Mouse (Mus musculus) forebrain, embryonic 11.5 days (tissue): ENCODE measurements at regions not wholly inside any gene's neighbourhood (a gene's known extent, or its start where the extent isn't known, plus 50 kb on each side); places are given as distances from the start of the nearest gene placed in this dataset.

Experiments used
- ATAC-seq: fragments of 200-750 bp; cut with Nextera tagmentation; replicated peaks from 2 replicates; pipeline ENCODE4 v1.8.0; 2017; ENCODE audit warnings: moderate TSS enrichment; ENCODE audit not compliant: low FRiP score
- DNase-seq: peaks from one replicate; pipeline ENCODE4 v3.0.0-alpha.2; 2017; ENCODE audit warnings: low spot score
- H3K27ac ChIP-seq: fragments of 300-500 bp; sonication (generic); 2 replicates; pipeline ENCODE4 v1.5.1; 2014; ENCODE audit warnings: low read depth, low read length
- H3K27me3 ChIP-seq: fragments of 300-500 bp; sonication (generic); 2 replicates; pipeline ENCODE4 v1.6.1; 2014; ENCODE audit warnings: mild to moderate bottlenecking, low read length, mixed read lengths; ENCODE audit not compliant: control insufficient read depth, insufficient read depth
- H3K36me3 ChIP-seq: fragments of 300-500 bp; sonication (generic); 2 replicates; pipeline ENCODE4 v1.6.1; 2014; ENCODE audit warnings: mild to moderate bottlenecking, low read length, moderate library complexity, mixed read lengths; ENCODE audit not compliant: control insufficient read depth, insufficient read depth
- H3K4me1 ChIP-seq: fragments of 300-500 bp; sonication (generic); replicated peaks from 2 replicates; pipeline ENCODE4 v1.6.1; 2014; ENCODE audit warnings: low read length, mixed read lengths; ENCODE audit not compliant: control insufficient read depth, insufficient read depth
- H3K4me2 ChIP-seq: fragments of 300-500 bp; sonication (generic); 2 replicates; pipeline ENCODE4 v1.6.1; 2014; ENCODE audit warnings: low read depth, mild to moderate bottlenecking, low read length, moderate library complexity, mixed read lengths; ENCODE audit not compliant: severe bottlenecking
- H3K4me3 ChIP-seq: fragments of 300-500 bp; sonication (generic); 2 replicates; pipeline ENCODE4 v1.5.1; 2014; ENCODE audit warnings: low read depth, low read length
- H3K9ac ChIP-seq: fragments of 300-500 bp; sonication (generic); 2 replicates; pipeline ENCODE4 v1.6.1; 2014; ENCODE audit warnings: low read length
- H3K9me3 ChIP-seq: fragments of 300-500 bp; sonication (generic); 2 replicates; pipeline ENCODE4 v1.6.1; 2016; ENCODE audit warnings: low read length, mixed read lengths; ENCODE audit not compliant: control insufficient read depth
- WGBS: fragments of 180-500 bp; shearing (Covaris S2); extraction: QIAGEN DNeasy Blood & Tissue Kit; methylation state at CpG from one replicate; pipeline ENCODE4 v1.1.7; 2014; 5-methylcytosine and 5-hydroxymethylcytosine counted together

GRCm38 (mm10) chr12:12882931-12883553, 58.7 kb downstream of the Mycn start:
- no peak overlapping the region for H3K4me3 ChIP-seq
- no peaks in the 10 kb centered on the region for H3K9me3 ChIP-seq
- no peaks in the 10 kb centered on the region for H3K4me1 ChIP-seq
- H3K27me3 ChIP-seq, result no peaks in the 10 kb centered on the region
- DNase-seq (peak; percentile 29), ATAC-seq (no peak)
- no peak overlapping the region for H3K9ac ChIP-seq
- no peak overlapping the region for H3K4me2 ChIP-seq
- 87% methylated on average over 5 of the region's 5 CpGs for WGBS
- no peaks in the 10 kb centered on the region for H3K36me3 ChIP-seq
- H3K27ac ChIP-seq, result no peak overlapping the region

- no peak overlapping the region for H3K9ac ChIP-seq
- ATAC-seq, result peak; percentile 19
- H3K36me3 ChIP-seq, result no peaks in the 10 kb centered on the region
- H3K27me3 ChIP-seq, result no peaks in the 10 kb centered on the region
- peaks cover 3% of the 10 kb centered on the region; the same call in 1 of the 2 replicates for H3K4me1 ChIP-seq
- no peak overlapping the region for H3K4me2 ChIP-seq
- DNase-seq, result no peak
- H3K9me3 ChIP-seq, result no peaks in the 10 kb centered on the region
- no peak overlapping the region for H3K4me3 ChIP-seq
- 99% methylated on average over 2 of the region's 2 CpGs for WGBS
- H3K27ac ChIP-seq, result peak overlapping the region; percentile 61
Observed at GRCm38 (mm10) chr12:12878031-12878430, 63.7 kb downstream of the Mycn start.

GRCm38 (mm10) chr12:12877539-12877938, 64.2 kb downstream of the Mycn start:
- Histone ChIP-seq H3K9ac (no peak overlapping the region), H3K4me2 (no peak overlapping the region), H3K36me3 (no peaks in the 10 kb centered on the region), H3K27me3 (no peaks in the 10 kb centered on the region), H3K27ac (peak overlapping the region; percentile 61), H3K4me3 (no peak overlapping the region), H3K9me3 (no peaks in the 10 kb centered on the region), H3K4me1 (peaks cover 3% of the 10 kb centered on the region; the same call in 1 of the 2 replicates)
- peak; percentile 68 for DNase-seq
- 34% methylated on average over 5 of the region's 5 CpGs for WGBS
- peak; percentile 82 for ATAC-seq

GRCm38 (mm10) chr12:12875976-12876745, 65.6 kb downstream of the Mycn start:
- ATAC-seq, result peak; percentile 23; the same call in 1 of the 2 replicates
- no peak overlapping the region for H3K9ac ChIP-seq
- no peaks in the 10 kb centered on the region for H3K36me3 ChIP-seq
- H3K4me2 ChIP-seq, result no peak overlapping the region
- 61% methylated on average over 12 of the region's 12 CpGs for WGBS
- peaks cover 3% of the 10 kb centered on the region; the same call in 1 of the 2 replicates for H3K4me1 ChIP-seq
- no peaks in the 10 kb centered on the region for H3K27me3 ChIP-seq
- no peak for DNase-seq
- no peak overlapping the region for H3K4me3 ChIP-seq
- H3K27ac ChIP-seq, result 0 out of 2 replicates have a peak overlapping the region, but pooled peaks have one; percentile 14
- H3K9me3 ChIP-seq, result no peaks in the 10 kb centered on the region

- no peaks in the 10 kb centered on the region for H3K27me3 ChIP-seq
- H3K4me1 ChIP-seq, result peaks cover 3% of the 10 kb centered on the region; the same call in 1 of the 2 replicates
- H3K36me3 ChIP-seq, result no peaks in the 10 kb centered on the region
- no peak overlapping the region for H3K4me3 ChIP-seq
- ATAC-seq (no peak), DNase-seq (no peak)
- H3K27ac ChIP-seq, result no peak overlapping the region
- no peak overlapping the region for H3K9ac ChIP-seq
- H3K9me3 ChIP-seq, result no peaks in the 10 kb centered on the region
- WGBS, result 94% methylated on average over 11 of the region's 11 CpGs
- no peak overlapping the region for H3K4me2 ChIP-seq
Observed at GRCm38 (mm10) chr12:12873551-12873950, 68.2 kb downstream of the Mycn start.

- no peak for ATAC-seq
Observed at GRCm38 (mm10) chr12:12872974-12873373, 68.7 kb downstream of the Mycn start.

GRCm38 (mm10) chr12:12871272-12871671, 70.4 kb downstream of the Mycn start:
- Histone ChIP-seq H3K4me1 (0 out of 2 replicates have a peak, but pooled peaks cover 3% of the 10 kb centered on the region), H3K27me3 (no peaks in the 10 kb centered on the region), H3K4me3 (no peak overlapping the region), H3K27ac (no peak overlapping the region), H3K9me3 (no peaks in the 10 kb centered on the region), H3K4me2 (no peak overlapping the region), H3K9ac (no peak overlapping the region), H3K36me3 (no peaks in the 10 kb centered on the region)
- 60% methylated on average over 4 of the region's 4 CpGs for WGBS
- ATAC-seq, result no peak
- DNase-seq, result no peak

More at GRCm38 (mm10) chr12:12872974-12873373, 68.7 kb downstream of the Mycn start:
- Histone ChIP-seq H3K9me3 (no peaks in the 10 kb centered on the region), H3K27me3 (no peaks in the 10 kb centered on the region), H3K27ac (no peak overlapping the region), H3K36me3 (no peaks in the 10 kb centered on the region), H3K9ac (no peak overlapping the region), H3K4me1 (peaks cover 3% of the 10 kb centered on the region; the same call in 1 of the 2 replicates), H3K4me2 (no peak overlapping the region), H3K4me3 (no peak overlapping the region)
- no peak for DNase-seq
- WGBS, result 62% methylated on average over 4 of the region's 4 CpGs

- Histone ChIP-seq H3K4me1 (no peaks in the 10 kb centered on the region), H3K4me2 (no peak overlapping the region), H3K9me3 (no peaks in the 10 kb centered on the region), H3K27me3 (no peaks in the 10 kb centered on the region), H3K27ac (no peak overlapping the region), H3K36me3 (no peaks in the 10 kb centered on the region), H3K9ac (no peak overlapping the region), H3K4me3 (no peak overlapping the region)
- DNase-seq (peak; percentile 50), ATAC-seq (peak; percentile 55)
- WGBS, result 67% methylated on average over 10 of the region's 10 CpGs
Observed at GRCm38 (mm10) chr12:12866590-12866989, 75.1 kb downstream of the Mycn start.
